Mouse (Mus musculus) liver, adult 10 weeks (tissue): ENCODE data around the gene Teddm1b. TPM values are rescaled to one million over a fixed set of nuclear protein-coding genes. Genes with fewer than 3 reads are reported as not detected.

Source experiments
- polyA plus RNA-seq: library from polyadenylated mRNA; stranded (reverse); fragments of 350-450 nt; fragmentation: Illumina TruSeq; extraction: RNeasy Lipid Tissue Mini Kit (QIAGEN cat#74804); gene quantifications from one replicate; pipeline ENCODE4 v1.2.3, GENCODE M21; 2014; ENCODE audit warnings: low read depth, low replicate concordance

The Teddm1b gene
- 0.53 TPM for polyA plus RNA-seq

DNA sequence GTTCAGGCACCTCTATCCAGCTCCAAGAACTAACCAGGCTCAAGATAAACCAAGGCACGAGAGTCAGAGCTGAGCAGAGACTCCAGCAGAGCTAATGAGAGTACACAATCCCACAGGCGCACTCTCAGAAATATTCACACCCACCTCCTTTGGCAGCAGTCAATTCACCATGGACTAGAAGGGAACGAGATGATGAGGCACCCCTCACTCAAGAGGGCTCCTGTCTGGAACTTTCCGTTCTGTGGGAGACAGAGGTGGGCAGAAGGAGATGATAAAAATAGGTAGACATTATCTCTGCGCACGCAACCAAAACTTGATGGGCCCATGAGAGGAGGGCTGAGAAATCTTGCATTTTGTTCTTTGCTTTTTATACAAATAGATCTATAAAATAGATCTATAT, at the start of gene Teddm1b:
Teddm1b (plus strand) TSS at position 301 of the 400 bp plus-strand sequence.

DNA sequence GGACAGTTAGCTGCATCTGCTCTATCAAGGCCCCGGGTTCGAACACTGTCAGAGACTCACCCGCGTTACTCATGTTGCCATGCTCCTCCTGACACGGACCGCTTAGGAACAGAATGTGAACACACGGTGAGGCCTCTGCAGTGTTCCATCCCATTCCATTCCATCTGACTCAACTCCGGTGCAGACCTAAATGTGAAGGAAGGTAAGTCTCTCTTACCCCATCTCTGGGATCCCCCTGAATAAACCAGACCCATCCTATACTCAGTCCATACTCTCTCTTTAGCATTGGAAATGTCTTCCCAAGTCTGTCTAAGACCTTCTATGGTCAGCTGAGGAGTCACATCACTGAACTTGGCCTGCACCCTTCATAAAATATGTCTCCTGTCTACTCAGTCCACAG, 30.1 kb upstream of the Teddm1b start, which contains the start of gene Rgsl1:
Rgsl1 (minus strand) TSS at position 101 of the 400 bp plus-strand sequence.

DNA sequence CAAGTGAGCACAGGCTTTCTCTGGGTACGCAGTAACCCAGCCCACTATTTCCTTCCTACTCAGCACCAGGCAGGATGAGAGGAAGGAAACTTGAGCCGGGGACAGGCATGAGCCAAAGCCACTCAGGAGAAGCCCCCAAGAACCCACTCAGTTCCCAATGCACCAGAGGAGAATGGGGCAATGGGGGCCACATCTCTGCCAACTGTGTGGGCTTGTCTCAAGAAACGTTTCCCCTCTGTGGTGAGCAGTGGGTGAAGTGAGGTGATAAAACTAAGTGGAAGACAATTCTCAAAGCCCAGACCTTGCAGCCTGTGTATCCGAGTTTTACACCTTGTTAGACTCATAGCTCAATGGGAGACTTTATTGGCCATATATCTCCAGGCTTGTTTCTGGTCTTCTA, 17.3 kb downstream of the Teddm1b start, which contains the start of gene Teddm1a:
Teddm1a (plus strand) TSS at position 301 of the 400 bp plus-strand sequence.

DNA sequence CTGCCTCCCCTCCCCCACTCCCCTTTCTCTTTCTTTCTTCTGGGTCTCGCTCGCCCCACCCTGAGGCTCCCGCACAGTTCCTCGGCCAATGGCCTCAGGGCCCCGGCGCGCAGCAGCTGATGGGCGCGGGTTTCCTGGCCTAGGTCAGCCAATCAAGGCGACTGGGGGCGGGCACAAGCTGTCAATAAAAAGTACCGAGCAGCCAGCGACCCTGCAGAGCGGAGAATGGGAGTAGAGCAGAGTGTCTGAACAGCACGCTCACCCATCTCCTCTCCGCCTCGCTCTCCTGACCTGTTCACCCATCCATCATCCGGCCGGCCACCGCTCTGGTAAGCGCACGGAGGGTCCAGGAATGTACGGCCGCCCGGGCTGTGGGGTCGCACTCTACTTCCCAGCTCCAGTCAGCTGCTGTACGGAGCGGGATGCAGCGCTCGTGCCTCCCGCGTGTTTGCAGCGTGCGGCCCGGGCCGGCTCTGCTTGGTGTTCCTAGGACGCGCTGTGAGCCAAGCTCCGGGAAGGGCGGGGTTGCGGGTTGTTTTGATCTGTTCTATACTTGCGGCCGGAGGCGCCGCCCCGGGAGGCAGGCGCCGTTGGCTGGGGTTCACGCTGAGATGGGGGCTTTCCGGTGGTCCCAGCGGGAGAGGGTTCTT, 25.7 kb downstream of the Teddm1b start, which contains the start of the genes Glul and Teddm2:
Glul (plus strand) TSS at position 214 of the 650 bp plus-strand sequence.
Teddm2 (minus strand) TSS at position 498 of the 650 bp plus-strand sequence.

Other genes starting within 250 kb of the Teddm1b start
- gene Rgs8, start 221.3 kb upstream of the Teddm1b start, polyA plus RNA-seq, result not detected
- gene Rgs16, start 134.0 kb upstream of the Teddm1b start, polyA plus RNA-seq, result 2.5 TPM
- 3.8 TPM for gene Rnasel, start 124.9 kb upstream of the Teddm1b start, polyA plus RNA-seq
- gene Rgsl1, start 30.2 kb upstream of the Teddm1b start, polyA plus RNA-seq, result not detected
- gene Teddm1a, start 17.4 kb downstream of the Teddm1b start, polyA plus RNA-seq, result not detected
- 660 TPM for gene Glul, start 25.6 kb downstream of the Teddm1b start, polyA plus RNA-seq
- 0.34 TPM for gene Teddm2, start 25.9 kb downstream of the Teddm1b start, polyA plus RNA-seq